Mouse (Mus musculus): ENCODE measurements around the gene Clvs2.

Clvs2 gene

GRCm38 (mm10) chr10:33624131-33624879 lies at the start of gene Clvs2:
TSS of gene Clvs2 (minus strand) at chr10:33624769.
- peak; percentile 55 for DNase-seq (ENCODE audit: low read depth, low spot score)

DNA sequence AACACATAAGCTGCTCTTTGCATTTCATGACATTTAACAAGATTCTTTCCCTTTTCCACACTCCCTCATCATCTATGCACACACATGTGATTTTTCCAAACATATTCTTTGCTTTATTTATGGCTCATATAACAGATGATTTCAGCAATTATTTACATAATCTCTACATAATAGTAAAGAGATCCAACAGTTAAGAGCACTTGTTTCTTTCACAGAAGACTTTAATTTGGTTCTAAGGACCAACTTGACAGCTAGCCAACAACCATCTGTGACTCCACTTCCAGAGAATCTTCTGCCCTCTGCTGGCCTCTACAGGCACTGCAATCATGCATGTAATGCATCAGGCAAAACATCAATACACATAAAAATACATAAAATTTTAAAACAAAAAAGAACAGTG lies 28.6 kb upstream of the Clvs2 start:
- peak; percentile 55 for DNase-seq (ENCODE audit: low read depth, low spot score)

GRCm38 (mm10) chr10:33623577-33623991 lies 985 bp downstream of the Clvs2 start:
- DNase-seq (ENCODE audit: low read depth, low spot score), result peak; percentile 3

DNA sequence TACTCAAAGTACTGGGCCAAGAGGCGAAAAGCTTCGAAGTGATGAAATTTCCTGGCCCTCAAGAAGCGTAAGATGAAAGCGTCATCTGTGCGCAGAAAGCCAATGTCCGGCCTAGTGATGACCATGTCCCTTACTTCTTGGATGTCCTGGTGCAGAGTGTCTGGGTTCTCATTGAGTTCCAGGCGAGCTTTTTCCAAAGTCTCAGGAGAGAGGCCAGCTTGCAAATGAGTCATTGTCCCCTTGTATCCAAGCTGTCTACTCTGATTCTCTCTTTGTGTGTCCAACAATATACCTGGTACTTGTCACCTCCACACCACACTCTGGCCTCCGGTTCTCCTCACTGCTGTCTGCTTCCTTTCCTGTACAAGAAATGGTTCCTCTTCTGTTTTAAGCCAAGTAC lies 1.9 kb downstream of the Clvs2 start:
- DNase-seq (ENCODE audit: low read depth, low spot score), result no peak

- no peak for DNase-seq (ENCODE audit: low read depth, low spot score)
Measured at GRCm38 (mm10) chr10:33616207-33616606, 8.4 kb downstream of the Clvs2 start.

DNA sequence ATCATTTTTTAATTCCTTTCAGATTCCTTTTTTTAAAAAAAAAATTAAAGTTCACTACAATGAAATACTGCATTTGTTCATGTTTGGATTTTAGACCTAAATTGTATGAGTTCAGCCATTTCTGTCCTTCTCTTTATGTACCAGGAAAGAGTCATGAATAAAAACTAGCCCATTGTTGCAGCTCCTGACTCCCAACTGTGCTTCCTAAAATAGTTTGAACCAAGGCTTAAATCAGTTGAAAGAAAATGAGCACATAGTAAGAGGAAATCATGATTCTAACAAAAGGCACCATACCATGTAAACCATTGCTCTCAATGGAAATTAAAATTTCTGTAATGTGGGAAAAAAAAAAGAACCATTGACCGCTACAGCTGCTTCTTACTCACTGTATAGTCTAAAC lies 11.4 kb downstream of the Clvs2 start:
- DNase-seq (ENCODE audit: low read depth, low spot score), result no peak

GRCm38 (mm10) chr10:33592732-33593131 lies 31.8 kb downstream of the Clvs2 start:
- no peak for DNase-seq (ENCODE audit: low read depth, low spot score)

GRCm38 (mm10) chr10:33588800-33589199 lies 35.8 kb downstream of the Clvs2 start:
- DNase-seq (ENCODE audit: low read depth, low spot score), result no peak

- no peak for DNase-seq (ENCODE audit: low read depth, low spot score)
Measured at GRCm38 (mm10) chr10:33587118-33587517, 37.5 kb downstream of the Clvs2 start.

DNA sequence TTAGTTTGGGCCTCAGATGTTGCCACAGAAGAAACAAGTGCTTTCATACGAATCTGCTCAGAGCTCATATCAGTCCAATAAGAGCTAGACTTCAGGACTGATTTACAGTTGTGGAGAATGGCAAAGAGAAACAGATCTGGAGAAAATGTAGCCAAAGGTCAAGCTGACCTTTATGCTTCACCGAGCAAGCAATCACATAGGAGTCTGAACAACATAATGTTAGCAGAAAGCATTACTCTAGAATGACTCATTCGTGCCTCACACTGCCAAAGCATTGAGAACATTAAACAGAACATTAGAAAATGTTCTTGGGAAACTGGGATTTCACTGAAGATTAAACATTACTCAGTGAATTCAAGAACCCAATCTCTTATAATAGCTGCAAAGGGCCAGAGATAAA lies 66.5 kb downstream of the Clvs2 start:
- no peak for DNase-seq (ENCODE audit: low read depth, low spot score)

DNA sequence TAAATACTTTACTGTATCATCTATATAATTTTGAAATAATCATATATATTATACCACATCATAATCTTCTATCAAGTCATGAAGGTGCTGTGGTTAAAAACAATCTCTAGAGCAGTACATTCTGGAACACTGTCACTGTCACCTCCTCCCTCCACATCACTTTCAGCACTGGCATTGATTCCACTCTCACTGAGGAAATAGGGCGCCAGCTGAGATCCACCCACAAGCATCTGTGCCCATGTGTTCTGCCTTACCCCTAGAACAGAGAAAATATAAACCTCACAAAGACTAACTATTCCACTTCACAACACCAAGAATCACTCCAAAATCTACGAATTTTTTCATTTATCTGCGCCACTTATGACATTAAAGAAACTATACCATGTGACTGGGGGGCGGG lies 84.2 kb downstream of the Clvs2 start:
- no peak for DNase-seq (ENCODE audit: low read depth, low spot score)

All from ES-CJ7 (cell line).